Mouse (Mus musculus): ENCODE results near the gene Nfkb2. TPM values are rescaled to one million over a fixed set of nuclear protein-coding genes. Genes with fewer than 3 reads are reported as not detected.

Nfkb2 gene
- polyA plus RNA-seq (2012; ENCODE audit: low replicate concordance), result 225 and 361 TPM in 2 replicates

DNA sequence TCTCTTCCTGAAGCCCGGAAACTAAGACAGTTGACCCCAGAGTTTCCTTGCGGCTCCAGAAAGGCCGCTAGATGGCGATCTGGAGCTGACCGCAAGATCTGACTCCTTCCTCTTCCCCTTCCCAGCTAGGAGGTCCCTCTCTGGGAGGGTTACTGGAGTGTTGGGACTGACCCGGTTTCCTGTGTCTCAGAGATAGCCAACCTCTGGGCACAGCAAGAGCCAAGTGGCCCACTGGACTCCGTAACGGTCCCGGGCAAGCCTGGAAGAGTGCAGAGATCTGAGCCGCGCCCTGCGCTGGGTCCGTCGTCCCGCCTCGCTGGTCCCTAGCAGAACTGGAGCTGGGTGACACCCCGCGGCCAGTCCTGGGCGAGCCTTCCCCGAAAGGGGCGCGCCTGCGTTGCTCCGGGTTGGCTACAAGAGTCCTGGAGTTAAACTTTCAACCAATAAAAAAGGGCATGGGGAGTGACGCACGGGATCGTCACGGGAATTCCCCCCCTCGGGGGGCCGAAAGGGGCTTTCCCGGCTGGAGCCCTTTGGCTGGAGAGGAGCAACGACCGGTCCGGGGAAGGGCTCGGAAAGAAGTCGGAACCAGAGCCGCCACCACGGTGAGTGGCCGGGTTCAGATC, at the start of gene Nfkb2:
Nfkb2 (plus strand) TSS at position 105 of the 626 bp plus-strand sequence.

DNA sequence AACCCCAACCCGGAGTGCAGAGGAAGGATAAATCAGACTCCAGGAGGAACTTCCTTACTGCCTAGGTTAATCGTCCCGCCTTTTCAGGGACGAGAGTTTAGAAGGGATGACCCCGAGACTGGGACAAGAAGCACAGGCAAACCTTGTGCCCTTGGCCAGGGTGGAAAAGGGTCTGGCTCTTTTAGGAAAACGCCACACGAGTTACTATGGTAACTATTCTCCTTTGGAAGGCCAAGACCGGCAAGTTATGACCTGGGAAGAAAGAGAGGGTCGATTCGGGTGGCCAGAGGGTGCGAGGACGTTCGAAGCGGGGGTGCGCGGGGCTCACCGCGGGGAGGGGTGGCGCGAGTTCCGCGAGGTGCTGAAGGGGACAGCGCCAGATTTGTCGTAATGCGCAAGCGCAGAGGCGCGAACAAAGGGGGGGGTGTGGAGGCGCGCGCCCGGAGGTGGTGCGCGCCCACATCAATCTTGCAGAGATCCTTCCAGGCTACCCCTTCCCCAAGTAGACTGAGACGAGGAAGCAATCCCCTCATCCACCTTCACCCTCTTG, 22.7 kb downstream of the Nfkb2 start, which contains the start of gene Psd:
Psd (minus strand) TSS at position 401 of the 550 bp plus-strand sequence.

GRCm38 (mm10) chr19:46328081-46329030, 24.2 kb downstream of the Nfkb2 start, which contains the start of gene Fbxl15:
TSS of gene Fbxl15 (plus strand) at chr19:46328184.

DNA sequence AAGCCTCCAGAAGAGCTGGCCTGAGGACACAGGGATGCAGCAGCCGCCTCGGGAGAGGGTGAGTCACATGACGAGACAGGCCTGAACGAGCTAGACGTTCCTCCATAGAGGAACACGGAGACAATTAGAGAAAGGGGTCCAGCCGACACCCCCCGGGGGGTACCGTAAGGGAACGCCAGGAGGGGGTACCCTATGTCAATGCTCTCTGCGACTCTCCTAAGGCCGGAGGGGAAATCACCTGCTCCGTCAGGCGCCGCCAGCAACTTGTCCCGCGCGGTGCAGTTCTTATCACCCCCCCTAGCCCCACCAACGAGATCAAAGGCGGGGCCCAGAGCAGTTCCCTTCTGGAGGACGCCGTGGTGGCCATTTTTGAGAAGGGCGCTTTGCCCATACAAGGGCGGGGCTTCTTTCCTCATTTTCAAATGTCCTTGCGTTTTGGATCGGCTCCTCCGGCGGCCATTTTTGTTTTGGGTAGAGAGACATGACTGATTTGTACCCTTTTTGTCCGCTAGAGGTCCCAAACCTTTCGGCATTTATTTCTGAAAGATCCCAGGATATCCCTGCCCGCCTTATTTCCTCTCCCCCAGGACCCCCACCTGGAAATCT, 34.3 kb downstream of the Nfkb2 start, which contains the start of gene Cuedc2:
Cuedc2 (minus strand) TSS at position 372 of the 606 bp plus-strand sequence.

GRCm38 (mm10) chr19:46350168-46350932, 46.2 kb downstream of the Nfkb2 start, which contains the start of gene 2310034G01Rik:
TSS of gene 2310034G01Rik (minus strand) at chr19:46350302.

Other genes with a start within 250 kb of the Nfkb2 start
- gene Nolc1, start 228.5 kb upstream of the Nfkb2 start, polyA plus RNA-seq (2012; ENCODE audit: low replicate concordance), result 15.6 and 32.4 TPM in 2 replicates
- not detected in 2 replicates for gene Elovl3, start 172.4 kb upstream of the Nfkb2 start, polyA plus RNA-seq (2012; ENCODE audit: low replicate concordance)
- gene Pitx3, start 156.0 kb upstream of the Nfkb2 start, polyA plus RNA-seq (2012; ENCODE audit: low replicate concordance), result not detected in 2 replicates
- 419 and 633 TPM in 2 replicates for gene Gbf1, start 151.8 kb upstream of the Nfkb2 start, polyA plus RNA-seq (2012; ENCODE audit: low replicate concordance)
- 1.7 and 2.5 TPM in 2 replicates for gene Psd, start 22.8 kb downstream of the Nfkb2 start, polyA plus RNA-seq (2012; ENCODE audit: low replicate concordance)
- 17.6 and 24.2 TPM in 2 replicates for gene Fbxl15, start 23.9 kb downstream of the Nfkb2 start, polyA plus RNA-seq (2012; ENCODE audit: low replicate concordance)
- gene Cuedc2, start 34.4 kb downstream of the Nfkb2 start, polyA plus RNA-seq (2012; ENCODE audit: low replicate concordance), result 94.2 and 96.3 TPM in 2 replicates
- gene Mfsd13a, start 36.8 kb downstream of the Nfkb2 start, polyA plus RNA-seq (2012; ENCODE audit: low replicate concordance), result 9.8 and 25.9 TPM in 2 replicates
- 0.34 and 0.75 TPM in 2 replicates for gene 2310034G01Rik, start 46.0 kb downstream of the Nfkb2 start, polyA plus RNA-seq (2012; ENCODE audit: low replicate concordance)
- 26.1 and 37.0 TPM in 2 replicates for gene Actr1a, start 91.4 kb downstream of the Nfkb2 start, polyA plus RNA-seq (2012; ENCODE audit: low replicate concordance)
- 38.7 and 49.4 TPM in 2 replicates for gene Sufu, start 92.6 kb downstream of the Nfkb2 start, polyA plus RNA-seq (2012; ENCODE audit: low replicate concordance)
- 113 and 173 TPM in 2 replicates for gene Trim8, start 197.4 kb downstream of the Nfkb2 start, polyA plus RNA-seq (2012; ENCODE audit: low replicate concordance)

Measured in hematopoietic multipotent progenitor cell, adult 10-12 weeks (in vitro differentiated cells).